Mouse (Mus musculus) midbrain, postnatal 0 days (tissue): ENCODE results near the gene 4921536K21Rik. TPM values are rescaled to one million over a fixed set of nuclear protein-coding genes. Genes with fewer than 3 reads are reported as not detected.
"Not testable (repeated sequence)": the region's sequence is repeated elsewhere in the genome, so short reads cannot be mapped to it uniquely, and the experiment has no call there.

ENCODE experiments used
- ATAC-seq: fragments of 200-750 bp; cut with Nextera tagmentation; 2 replicates; pipeline ENCODE4 v1.8.0; 2017; ENCODE audit warnings: moderate number of reproducible peaks, mild to moderate bottlenecking, moderate TSS enrichment, moderate library complexity; ENCODE audit not compliant: low FRiP score
- DNase-seq: peaks from one replicate; pipeline ENCODE4 v3.0.0-alpha.2; 2015; ENCODE audit warnings: low spot score
- H3K27ac ChIP-seq: fragments of 300-500 bp; sonication (generic); 2 replicates; pipeline ENCODE4 v1.5.1; 2014; ENCODE audit warnings: low read depth, mild to moderate bottlenecking, low read length, mixed read lengths
- H3K27me3 ChIP-seq: fragments of 300-500 bp; sonication (generic); 2 replicates; pipeline ENCODE4 v1.6.1; 2014; ENCODE audit warnings: low read length, control low read depth, mixed read lengths; ENCODE audit not compliant: insufficient read depth
- H3K36me3 ChIP-seq: fragments of 300-500 bp; sonication (generic); 2 replicates; pipeline ENCODE4 v1.6.1; 2014; ENCODE audit warnings: low read length, control low read depth, mixed read lengths; ENCODE audit not compliant: insufficient read depth
- H3K4me1 ChIP-seq: fragments of 300-500 bp; sonication (generic); 2 replicates; pipeline ENCODE4 v1.6.1; 2014; ENCODE audit warnings: mild to moderate bottlenecking, control low read depth, antibody characterized with exemption, low read length, mixed read lengths; ENCODE audit not compliant: insufficient read depth
- H3K4me2 ChIP-seq: fragments of 300-500 bp; sonication (generic); 2 replicates; pipeline ENCODE4 v1.6.1; 2014; ENCODE audit warnings: low read depth, mild to moderate bottlenecking, low read length, mixed read lengths; ENCODE audit not compliant: poor library complexity, severe bottlenecking
- H3K4me3 ChIP-seq: fragments of 300-500 bp; sonication (generic); 2 replicates; pipeline ENCODE4 v1.5.1; 2014; ENCODE audit warnings: low read depth, mild to moderate bottlenecking, low read length, moderate library complexity
- H3K9ac ChIP-seq: fragments of 300-500 bp; sonication (generic); replicated peaks from 2 replicates; pipeline ENCODE4 v1.6.1; 2014; ENCODE audit warnings: mild to moderate bottlenecking, low read length, moderate library complexity, mixed read lengths; ENCODE audit not compliant: poor library complexity, severe bottlenecking
- H3K9me3 ChIP-seq: fragments of 300-500 bp; sonication (generic); 2 replicates; pipeline ENCODE4 v1.6.1; 2016; ENCODE audit warnings: low read length, control low read depth
- CTCF ChIP-seq: IDR thresholded peaks from 2 replicates; pipeline ENCODE4 v1.5.1; 2016; ENCODE audit warnings: antibody characterized with exemption, mild to moderate bottlenecking
- WGBS: fragments of 180-500 bp; shearing (Covaris S2); extraction: QIAGEN DNeasy Blood & Tissue Kit; methylation state at CpG from one replicate; pipeline ENCODE4 v1.1.7; 2014; 5-methylcytosine and 5-hydroxymethylcytosine counted together
- polyA plus RNA-seq: library from polyadenylated mRNA; unstranded; fragments of >200 nt; fragmentation: Nextera tagmentation; extraction: Ambion mirVana; gene quantifications from 2 replicates; pipeline ENCODE4 v1.2.1, GENCODE M21; 2015
- total RNA-seq: library from RNA; depleted of rRNA; stranded (reverse); fragments of >200 nt; gene quantifications from 2 replicates; pipeline ENCODE4 v1.2.3, GENCODE M21; 2014

Gene 4921536K21Rik
- total and polyA plus RNA-seq, 2 experiments from 2014 or later, result 0.41 to 0.49 TPM

- Histone ChIP-seq H3K36me3 (no peaks in the 10 kb centered on the region), H3K9ac (peak overlapping the region; percentile 76), H3K27ac (peak overlapping the region; percentile 82), H3K4me1 (peaks cover 32% of the 10 kb centered on the region), H3K9me3 (no peaks in the 10 kb centered on the region), H3K4me3 (peak overlapping the region; percentile 56), H3K4me2 (peak overlapping the region; percentile 95), H3K27me3 (no peaks in the 10 kb centered on the region)
- under 1% methylated on average over 65 of the region's 65 CpGs for WGBS
- TF ChIP-seq CTCF, result no peak
- peak; percentile 93 for DNase-seq
- peak; percentile 89 for ATAC-seq
Measured at GRCm38 (mm10) chr11:3913316-3914108, 18.6 kb upstream of the 4921536K21Rik start.

GRCm38 (mm10) chr11:3912875-3913271, 18.0 kb upstream of the 4921536K21Rik start:
- WGBS, result 2% methylated on average over 16 of the region's 16 CpGs
- Histone ChIP-seq H3K27ac (peak overlapping the region; percentile 82), H3K9me3 (no peaks in the 10 kb centered on the region), H3K4me3 (peak overlapping the region; percentile 56), H3K4me1 (peaks cover 32% of the 10 kb centered on the region), H3K27me3 (no peaks in the 10 kb centered on the region), H3K36me3 (no peaks in the 10 kb centered on the region), H3K4me2 (peak overlapping the region; percentile 95), H3K9ac (peak overlapping the region; percentile 76)
- ATAC-seq, result peak; percentile 15
- peak; percentile 37 for TF ChIP-seq CTCF
- DNase-seq, result peak; percentile 31

DNA sequence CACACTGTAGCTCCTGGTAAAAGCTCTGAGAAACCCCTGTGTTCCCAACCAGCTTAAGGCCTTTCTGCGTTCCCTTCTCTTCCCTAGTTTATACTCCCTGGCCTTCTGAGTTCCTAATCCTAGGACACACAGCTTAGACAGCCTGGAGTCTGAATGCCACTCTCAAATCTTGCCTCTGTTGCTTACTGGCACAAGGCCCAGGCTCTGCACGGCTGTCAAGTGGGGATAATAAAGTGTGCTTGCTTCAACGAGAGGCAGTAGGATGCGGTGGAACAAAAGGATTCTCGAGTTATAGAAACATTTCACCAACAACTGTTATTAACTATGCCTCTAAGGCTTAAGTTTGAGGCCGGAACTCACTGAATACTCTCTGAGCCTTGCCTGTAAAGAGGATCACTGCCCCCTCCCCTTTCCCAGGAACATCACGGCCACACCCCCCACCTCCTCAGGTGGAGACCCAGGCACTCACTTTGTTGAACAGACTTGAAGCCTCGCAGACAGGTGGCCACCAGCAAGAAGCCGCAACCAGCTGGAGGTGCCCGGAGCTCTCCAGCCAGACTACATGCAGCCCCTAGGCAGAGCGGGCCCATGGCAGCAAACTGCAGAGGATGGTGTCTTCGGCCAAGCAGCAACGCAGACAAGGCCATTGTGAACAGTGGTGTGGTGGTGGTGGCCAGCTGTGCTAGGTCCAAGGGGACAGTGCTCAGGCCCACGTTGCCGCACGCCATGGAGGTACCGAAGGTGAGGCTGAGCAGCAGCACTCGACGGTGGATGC, 17.4 kb upstream of the 4921536K21Rik start:
- H3K4me1 ChIP-seq, result peaks cover 32% of the 10 kb centered on the region
- H3K36me3 ChIP-seq, result peaks cover 5% of the 10 kb centered on the region; the same call in 1 of the 2 replicates
- ATAC-seq (no peak), DNase-seq (peak; percentile 65)
- peak overlapping the region; percentile 82 for H3K27ac ChIP-seq
- peak overlapping the region; percentile 95 for H3K4me2 ChIP-seq
- peak overlapping the region; percentile 56 for H3K4me3 ChIP-seq
- WGBS, result 7% methylated on average over 19 of the region's 19 CpGs
- no peaks in the 10 kb centered on the region for H3K27me3 ChIP-seq
- no peak for TF ChIP-seq CTCF
- H3K9ac ChIP-seq, result peak overlapping the region; percentile 76
- H3K9me3 ChIP-seq, result no peaks in the 10 kb centered on the region

DNA sequence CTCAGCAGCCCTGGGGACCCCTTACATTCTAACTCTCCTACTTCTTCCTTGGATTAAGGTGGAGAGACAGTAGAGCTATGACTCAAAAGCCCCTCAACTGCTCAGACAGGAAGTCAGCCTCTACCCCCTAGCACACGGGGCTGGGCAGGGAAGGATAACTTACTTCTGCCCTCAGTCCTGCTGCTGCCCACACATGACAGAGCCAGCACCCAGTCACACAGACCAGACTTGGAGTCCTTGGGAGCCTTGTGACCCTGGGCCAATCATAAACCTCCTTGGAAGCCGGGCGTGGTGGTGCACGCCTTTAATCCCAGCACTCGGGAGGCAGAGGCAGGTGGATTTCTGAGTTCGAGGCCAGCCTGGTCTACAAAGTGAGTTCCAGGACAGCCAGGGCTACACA, 16.5 kb upstream of the 4921536K21Rik start:
- Histone ChIP-seq H3K36me3 (peaks cover 13% of the 10 kb centered on the region; the same call in 1 of the 2 replicates), H3K4me1 (peaks cover 32% of the 10 kb centered on the region), H3K4me2 (peak overlapping the region; percentile 95), H3K4me3 (peak overlapping the region; percentile 56), H3K9ac (peak overlapping the region; percentile 30; the same call in 1 of the 2 replicates)
- 82% methylated on average over 6 of the region's 6 CpGs for WGBS
- not testable (repeated sequence) for H3K27me3 ChIP-seq, ATAC-seq, H3K27ac ChIP-seq, H3K9me3 ChIP-seq, DNase-seq

DNA sequence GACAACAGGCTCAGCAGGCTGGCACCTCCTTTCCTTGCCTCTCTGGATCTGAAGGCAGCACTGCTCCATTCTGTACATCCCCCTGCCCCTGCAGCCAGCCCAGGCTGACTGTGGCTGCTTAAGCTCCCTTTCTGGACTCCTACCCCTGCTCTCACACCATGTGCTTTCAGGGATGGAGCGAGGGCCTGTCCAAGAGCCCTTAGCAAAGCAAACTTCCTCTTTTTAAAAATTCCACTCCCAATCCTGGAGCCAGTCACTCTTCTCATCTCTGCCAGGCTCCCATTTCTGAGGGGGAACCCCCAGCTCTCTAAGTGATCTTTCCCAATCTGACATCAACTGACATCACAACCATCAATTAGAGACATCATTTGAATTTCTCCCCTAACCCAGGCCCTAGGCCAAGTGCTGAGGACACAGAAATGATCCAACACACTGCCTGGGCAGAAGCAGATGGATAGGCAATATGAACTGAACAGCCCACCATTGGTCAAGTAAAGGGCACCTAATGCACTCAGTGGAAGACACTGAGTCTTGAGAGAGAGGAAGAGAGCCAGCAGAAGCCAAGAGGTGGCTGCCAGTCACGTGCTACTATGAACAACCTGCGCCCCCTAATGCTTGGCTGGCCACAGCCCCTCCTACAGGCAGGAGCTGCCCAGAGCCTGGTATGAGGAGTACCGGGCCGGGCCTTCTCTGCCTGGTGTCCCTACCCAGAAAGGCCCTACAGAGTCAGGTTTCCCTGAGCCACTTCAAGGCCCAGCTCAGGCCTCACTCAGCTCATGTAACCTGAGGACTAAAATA, 15.8 kb upstream of the 4921536K21Rik start:
- Histone ChIP-seq H3K36me3 (peaks cover 15% of the 10 kb centered on the region; the same call in 1 of the 2 replicates), H3K4me1 (peaks cover 32% of the 10 kb centered on the region), H3K4me2 (peak overlapping the region; percentile 95), H3K27me3 (no peaks in the 10 kb centered on the region), H3K4me3 (peak overlapping the region; percentile 56), H3K9me3 (no peaks in the 10 kb centered on the region), H3K9ac (peak overlapping the region; percentile 30; the same call in 1 of the 2 replicates), H3K27ac (no peak overlapping the region)
- TF ChIP-seq CTCF, result peak; percentile 31
- no peak for ATAC-seq
- WGBS, result 60% methylated on average over 5 of the region's 5 CpGs
- no peak for DNase-seq
